Mouse (Mus musculus) heart, adult 2 months (tissue): ENCODE measurements around the gene Abcb10.

Experiments
- CTCF ChIP-seq: fragments of 200-600 bp; IDR thresholded peaks from 2 replicates; pipeline ENCODE4 v1.8.1; 2022; ENCODE audit warnings: antibody characterized with exemption, mild to moderate bottlenecking, moderate library complexity
- POLR2A ChIP-seq: fragments of 200-500 bp; IDR thresholded peaks from 2 replicates; pipeline ENCODE4 v1.6.1; 2011; ENCODE audit warnings: mild to moderate bottlenecking, low read depth, low read length, control low read depth; ENCODE audit not compliant: insufficient read depth

DNA sequence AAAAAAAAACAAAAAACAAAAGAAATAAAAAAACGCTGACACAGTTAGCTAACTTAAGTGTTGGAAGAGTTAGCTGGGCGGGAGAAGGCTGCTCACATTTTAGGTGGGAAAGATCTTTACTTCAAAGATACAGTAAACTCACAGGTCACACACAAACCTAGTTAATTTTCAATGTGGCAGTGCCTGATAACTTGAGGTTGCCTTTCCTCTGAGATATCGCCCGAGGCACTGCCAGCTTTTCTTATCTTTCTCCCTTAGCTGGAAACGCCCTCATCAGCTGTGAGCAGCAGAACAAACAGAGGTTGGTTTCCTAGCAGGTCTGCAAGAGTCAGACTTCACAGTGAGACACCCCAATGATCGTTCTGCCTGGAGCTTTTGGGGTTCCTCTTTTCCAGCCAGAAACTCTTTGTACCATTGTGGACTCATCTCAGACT lies 5.7 kb upstream of the Abcb10 start:
- TF ChIP-seq CTCF: no peak
- no peak for TF ChIP-seq POLR2A
